Mouse (Mus musculus): ENCODE results near the gene Sept3.

DNA sequence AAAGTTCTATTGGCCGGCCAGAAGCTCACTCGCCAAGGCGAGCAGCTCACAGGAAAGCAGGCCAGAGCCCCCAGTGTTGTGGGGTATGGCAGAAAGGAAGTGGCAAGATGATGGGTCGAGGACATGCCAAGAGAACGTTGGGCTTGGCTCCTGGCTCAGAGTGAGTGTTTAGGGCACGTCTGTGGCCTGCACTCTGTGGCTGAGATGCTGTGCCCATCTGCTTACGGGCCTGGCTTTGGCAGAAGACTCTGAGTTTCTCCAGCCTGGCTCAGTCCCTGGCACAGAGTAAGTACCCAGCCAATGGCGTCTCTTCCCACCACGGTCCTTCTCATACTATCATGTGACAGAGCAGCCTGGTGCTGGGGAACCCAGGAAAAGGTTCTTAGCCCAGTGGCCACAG, 5.9 kb upstream of the Sept3 start:
- TF ChIP-seq CTCF (IDR thresholded peaks at IDR 0.05; ENCODE audit: borderline replicate concordance, insufficient read depth, low read length) (no peak), POLR2A (IDR thresholded peaks at IDR 0.05; ENCODE audit: low read depth, low read length) (no peak)
